Mouse (Mus musculus) cerebellum, adult (tissue): ENCODE results near the gene Scin.
A peak's percentile ranks its signal among the peaks of the same experiment; 100 is the strongest.

Experiments
- ATAC-seq: cut with Nextera tagmentation; 2 replicates; pipeline ENCODE4 v1.9.2; 2017; ENCODE audit warnings: mild to moderate bottlenecking, moderate library complexity, mixed read lengths; ENCODE audit not compliant: insufficient number of reproducible peaks, low FRiP score, low TSS enrichment

Gene Scin

GRCm38 (mm10) chr12:40109227-40109626, 24.8 kb downstream of the Scin start:
- no peak for ATAC-seq

- no peak for ATAC-seq
These were observed 25.9 kb downstream of the Scin start for GRCm38 (mm10) chr12:40108143-40108542.

GRCm38 (mm10) chr12:40106874-40107273, 27.2 kb downstream of the Scin start:
- ATAC-seq = no peak

- no peak for ATAC-seq
These were observed 29.3 kb downstream of the Scin start for GRCm38 (mm10) chr12:40104750-40105149.

GRCm38 (mm10) chr12:40102359-40102758, 31.7 kb downstream of the Scin start:
- ATAC-seq = no peak

GRCm38 (mm10) chr12:40099407-40099806, 34.6 kb downstream of the Scin start:
- ATAC-seq = no peak

GRCm38 (mm10) chr12:40097449-40097848, 36.6 kb downstream of the Scin start:
- ATAC-seq = no peak

GRCm38 (mm10) chr12:40097023-40097422, 37.0 kb downstream of the Scin start:
- no peak for ATAC-seq

GRCm38 (mm10) chr12:40096453-40096852, 37.6 kb downstream of the Scin start:
- ATAC-seq = no peak

GRCm38 (mm10) chr12:40090017-40090416, 44.0 kb downstream of the Scin start:
- ATAC-seq = no peak

- ATAC-seq = no peak
These were observed 48.2 kb downstream of the Scin start for GRCm38 (mm10) chr12:40085731-40086322.

GRCm38 (mm10) chr12:40082453-40083238, 51.4 kb downstream of the Scin start:
- peak; percentile 66; the same call in 1 of the 2 replicates for ATAC-seq

GRCm38 (mm10) chr12:40082048-40082447, 52.0 kb downstream of the Scin start:
- ATAC-seq = no peak

GRCm38 (mm10) chr12:40073660-40074059, 60.4 kb downstream of the Scin start:
- no peak for ATAC-seq

GRCm38 (mm10) chr12:40047024-40047423, 87.0 kb downstream of the Scin start:
- no peak for ATAC-seq

- no peak for ATAC-seq
These were observed 90.0 kb downstream of the Scin start for GRCm38 (mm10) chr12:40043816-40044585.

- ATAC-seq = no peak
These were observed 94.0 kb downstream of the Scin start for GRCm38 (mm10) chr12:40040067-40040466.

GRCm38 (mm10) chr12:40037876-40038463, 96.1 kb downstream of the Scin start, which contains the start of gene Arl4a:
TSS of gene Arl4a (minus strand) at chr12:40038025.
- peak; percentile 72 for ATAC-seq

- peak; percentile 94 for ATAC-seq
These were observed 96.7 kb downstream of the Scin start for GRCm38 (mm10) chr12:40037226-40037813.

GRCm38 (mm10) chr12:40036666-40037065, 97.4 kb downstream of the Scin start:
- no peak for ATAC-seq
